Mouse (Mus musculus): ENCODE results near the gene Wasf1. TPM values are rescaled to one million over a fixed set of nuclear protein-coding genes. Genes with fewer than 3 reads are reported as not detected.

Wasf1 gene
- polyA plus RNA-seq, 1 experiment from 2014 or later, result 14.8 TPM

GRCm38 (mm10) chr10:40956206-40956605 lies 72.9 kb downstream of the Wasf1 start:
- Histone ChIP-seq H3K4me2 (replicated peaks) (no peak overlapping the region), H3K4me3 (replicated peaks) (no peak overlapping the region), H3K27ac (no peak overlapping the region), H3K27me3 (replicated peaks) (no peaks in the 10 kb centered on the region), H3K4me1 (replicated peaks) (no peaks in the 10 kb centered on the region), H3K36me3 (no peaks in the 10 kb centered on the region), H3K9ac (no peak overlapping the region), H3K9me3 (no peaks in the 10 kb centered on the region)
- no peak for ATAC-seq
- 87% methylated on average over 5 of the region's 5 CpGs for WGBS

- Histone ChIP-seq H3K4me3 (replicated peaks) (no peak overlapping the region), H3K27me3 (replicated peaks) (no peaks in the 10 kb centered on the region), H3K9ac (no peak overlapping the region), H3K4me1 (replicated peaks) (no peaks in the 10 kb centered on the region), H3K36me3 (no peaks in the 10 kb centered on the region), H3K27ac (no peak overlapping the region), H3K4me2 (replicated peaks) (no peak overlapping the region), H3K9me3 (no peaks in the 10 kb centered on the region)
- ATAC-seq, result no peak
- WGBS, result 41% methylated on average over 6 of the region's 6 CpGs
Measured at GRCm38 (mm10) chr10:40961365-40961764, 78.1 kb downstream of the Wasf1 start.

- Histone ChIP-seq H3K4me2 (replicated peaks) (no peak overlapping the region), H3K9me3 (no peaks in the 10 kb centered on the region), H3K9ac (no peak overlapping the region), H3K27ac (no peak overlapping the region), H3K4me3 (replicated peaks) (no peak overlapping the region), H3K4me1 (replicated peaks) (no peaks in the 10 kb centered on the region), H3K27me3 (replicated peaks) (no peaks in the 10 kb centered on the region), H3K36me3 (no peaks in the 10 kb centered on the region)
- no peak for ATAC-seq
- 93% methylated on average over 4 of the region's 4 CpGs for WGBS
Measured at GRCm38 (mm10) chr10:40962008-40962407, 78.7 kb downstream of the Wasf1 start.

GRCm38 (mm10) chr10:40964546-40964945 lies 81.3 kb downstream of the Wasf1 start:
- Histone ChIP-seq H3K36me3 (no peaks in the 10 kb centered on the region), H3K27me3 (replicated peaks) (0 out of 2 replicates have a peak, but pooled peaks cover 4% of the 10 kb centered on the region), H3K4me1 (replicated peaks) (peaks cover 4% of the 10 kb centered on the region; the same call in 1 of the 2 replicates), H3K4me3 (replicated peaks) (no peak overlapping the region), H3K9ac (no peak overlapping the region), H3K27ac (no peak overlapping the region), H3K9me3 (no peaks in the 10 kb centered on the region), H3K4me2 (replicated peaks) (no peak overlapping the region)
- 73% methylated on average over 4 of the region's 4 CpGs for WGBS
- ATAC-seq, result no peak

- 63% methylated on average over 8 of the region's 8 CpGs for WGBS
- no peak for ATAC-seq
Measured at GRCm38 (mm10) chr10:40968551-40968950, 85.3 kb downstream of the Wasf1 start.

GRCm38 (mm10) chr10:40969372-40970033 lies 86.2 kb downstream of the Wasf1 start:
- peaks cover 4% of the 10 kb centered on the region; the same call in 1 of the 2 replicates for H3K4me1 ChIP-seq (replicated peaks)
- H3K9ac ChIP-seq, result no peak overlapping the region
- no peak for ATAC-seq
- H3K27ac ChIP-seq, result no peak overlapping the region
- no peaks in the 10 kb centered on the region for H3K36me3 ChIP-seq
- 14% methylated on average over 16 of the region's 16 CpGs for WGBS
- 0 out of 2 replicates have a peak, but pooled peaks cover 8% of the 10 kb centered on the region for H3K27me3 ChIP-seq (replicated peaks)
- 0 out of 2 replicates have a peak overlapping the region, but pooled peaks have one; percentile 9 for H3K4me3 ChIP-seq (replicated peaks)
- H3K9me3 ChIP-seq, result no peaks in the 10 kb centered on the region
- peak overlapping the region; percentile 33; the same call in 1 of the 2 replicates for H3K4me2 ChIP-seq (replicated peaks)

More at GRCm38 (mm10) chr10:40968551-40968950, 85.3 kb downstream of the Wasf1 start:
- Histone ChIP-seq H3K4me2 (replicated peaks) (no peak overlapping the region), H3K36me3 (no peaks in the 10 kb centered on the region), H3K4me1 (replicated peaks) (peaks cover 4% of the 10 kb centered on the region; the same call in 1 of the 2 replicates), H3K27me3 (replicated peaks) (0 out of 2 replicates have a peak, but pooled peaks cover 8% of the 10 kb centered on the region), H3K9ac (no peak overlapping the region), H3K27ac (no peak overlapping the region), H3K9me3 (no peaks in the 10 kb centered on the region), H3K4me3 (replicated peaks) (no peak overlapping the region)

GRCm38 (mm10) chr10:40970601-40971245 lies 87.4 kb downstream of the Wasf1 start:
- Histone ChIP-seq H3K9ac (no peak overlapping the region), H3K27me3 (replicated peaks) (0 out of 2 replicates have a peak, but pooled peaks cover 8% of the 10 kb centered on the region), H3K4me2 (replicated peaks) (no peak overlapping the region), H3K27ac (no peak overlapping the region), H3K4me3 (replicated peaks) (no peak overlapping the region), H3K9me3 (no peaks in the 10 kb centered on the region), H3K4me1 (replicated peaks) (peaks cover 4% of the 10 kb centered on the region; the same call in 1 of the 2 replicates), H3K36me3 (no peaks in the 10 kb centered on the region)
- ATAC-seq, result no peak
- WGBS, result 84% methylated on average over 12 of the region's 12 CpGs

- peaks cover 4% of the 10 kb centered on the region; the same call in 1 of the 2 replicates for H3K4me1 ChIP-seq (replicated peaks)
- no peaks in the 10 kb centered on the region for H3K9me3 ChIP-seq
- H3K27me3 ChIP-seq (replicated peaks), result 0 out of 2 replicates have a peak, but pooled peaks cover 8% of the 10 kb centered on the region
- 82% methylated on average over 5 of the region's 5 CpGs for WGBS
- no peak overlapping the region for H3K9ac ChIP-seq
- H3K4me2 ChIP-seq (replicated peaks), result no peak overlapping the region
- no peak for ATAC-seq
- H3K36me3 ChIP-seq, result no peaks in the 10 kb centered on the region
- H3K4me3 ChIP-seq (replicated peaks), result no peak overlapping the region
- no peak overlapping the region for H3K27ac ChIP-seq
Measured at GRCm38 (mm10) chr10:40971256-40971655, 88.0 kb downstream of the Wasf1 start.

- no peak overlapping the region for H3K4me2 ChIP-seq (replicated peaks)
- H3K9me3 ChIP-seq, result no peaks in the 10 kb centered on the region
- H3K4me3 ChIP-seq (replicated peaks), result no peak overlapping the region
- H3K27me3 ChIP-seq (replicated peaks), result no peaks in the 10 kb centered on the region
- H3K4me1 ChIP-seq (replicated peaks), result no peaks in the 10 kb centered on the region
- no peak overlapping the region for H3K27ac ChIP-seq
- H3K9ac ChIP-seq, result no peak overlapping the region
- ATAC-seq, result no peak
- no peaks in the 10 kb centered on the region for H3K36me3 ChIP-seq
Measured at GRCm38 (mm10) chr10:40983761-40984160, 100.5 kb downstream of the Wasf1 start.

- H3K27ac ChIP-seq, result no peak overlapping the region
- H3K36me3 ChIP-seq, result no peaks in the 10 kb centered on the region
Measured at GRCm38 (mm10) chr10:40984600-40984999, 101.3 kb downstream of the Wasf1 start.

GRCm38 (mm10) chr10:40985350-40985749 lies 102.1 kb downstream of the Wasf1 start:
- Histone ChIP-seq H3K27ac (no peak overlapping the region), H3K27me3 (replicated peaks) (no peaks in the 10 kb centered on the region), H3K9ac (no peak overlapping the region), H3K4me3 (replicated peaks) (no peak overlapping the region), H3K4me1 (replicated peaks) (no peaks in the 10 kb centered on the region), H3K9me3 (no peaks in the 10 kb centered on the region), H3K36me3 (no peaks in the 10 kb centered on the region), H3K4me2 (replicated peaks) (no peak overlapping the region; the same call in 1 of the 2 replicates)
- 20% methylated on average over 10 of the region's 13 CpGs for WGBS
- no peak for ATAC-seq

More at GRCm38 (mm10) chr10:40984600-40984999, 101.3 kb downstream of the Wasf1 start:
- Histone ChIP-seq H3K27me3 (replicated peaks) (no peaks in the 10 kb centered on the region), H3K4me1 (replicated peaks) (no peaks in the 10 kb centered on the region), H3K9ac (no peak overlapping the region), H3K4me3 (replicated peaks) (no peak overlapping the region), H3K9me3 (no peaks in the 10 kb centered on the region), H3K4me2 (replicated peaks) (no peak overlapping the region)
- WGBS, result 89% methylated on average over 3 of the region's 3 CpGs
- no peak for ATAC-seq

All from intestine, embryonic 15.5 days (tissue).